In the genomic region with DNA sequence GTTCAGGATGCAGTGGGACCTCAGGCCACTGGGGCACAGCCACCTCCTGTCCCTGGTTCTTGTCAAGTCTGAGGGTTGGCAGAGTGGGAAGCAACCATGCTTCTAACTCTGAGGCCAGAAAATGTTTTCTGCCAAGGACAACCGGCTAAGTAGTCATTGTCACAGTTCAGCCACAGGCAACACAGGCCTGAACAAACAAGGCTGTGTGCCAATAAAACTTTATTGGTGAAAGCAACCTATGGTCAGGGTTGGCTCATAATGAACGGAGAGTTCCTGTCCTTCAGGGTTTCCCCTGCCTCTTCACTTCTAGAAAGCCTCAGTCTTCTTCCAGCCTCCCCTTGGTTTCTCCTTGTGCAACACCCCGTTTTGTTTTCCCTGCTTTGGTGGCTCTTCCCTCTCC, we compare ENCODE assay signal across 35 mouse cellular contexts. TPM values are rescaled to one million over a fixed set of nuclear protein-coding genes. Genes with fewer than 3 reads are reported as not detected.
"Had no signal": no experiment of that assay in that cellular context is flagged by ENCODE, and none has a peak within 500 bp of the region (broad histone marks: within the 10 kb centered on the region; RNA-seq: fewer than 3 reads in every experiment).

No protein-coding gene starts in this region.

- H3K9ac ChIP-seq: heart, embryonic 12.5 days; heart, embryonic 13.5 days; heart, embryonic 15.5 days; hindbrain, embryonic 12.5 days; hindbrain, embryonic 13.5 days; hindbrain, embryonic 14.5 days; hindbrain, embryonic 15.5 days; intestine, embryonic 15.5 days; kidney, embryonic 15.5 days had no signal

- H3K4me3 ChIP-seq: heart, embryonic 12.5 days; heart, embryonic 13.5 days; heart, embryonic 15.5 days; hindbrain, embryonic 10.5 days; hindbrain, embryonic 12.5 days; hindbrain, embryonic 13.5 days; hindbrain, embryonic 15.5 days; intestine, embryonic 15.5 days; kidney, embryonic 15.5 days; layer of hippocampus, adult 2 months; left cerebral cortex, adult 2 months had no signal

- H3K9me3 ChIP-seq: heart, embryonic 12.5 days; heart, embryonic 13.5 days; heart, embryonic 15.5 days; hindbrain, embryonic 10.5 days; hindbrain, embryonic 12.5 days; hindbrain, embryonic 13.5 days; hindbrain, embryonic 15.5 days; intestine, embryonic 15.5 days; kidney, embryonic 15.5 days had no signal

- H3K27ac ChIP-seq: heart, embryonic 13.5 days; heart, embryonic 15.5 days; hindbrain, embryonic 10.5 days; hindbrain, embryonic 12.5 days; hindbrain, embryonic 13.5 days; hindbrain, embryonic 14.5 days; hindbrain, embryonic 15.5 days; hindbrain, postnatal 0 days; intestine, embryonic 15.5 days; kidney, embryonic 15.5 days; kidney, postnatal 0 days; layer of hippocampus, adult 2 months; left cerebral cortex, adult 2 months had no signal

- H3K4me1 ChIP-seq: heart, embryonic 12.5 days; heart, embryonic 15.5 days; intestine, embryonic 15.5 days; kidney, embryonic 15.5 days had no signal

- H3K27me3 ChIP-seq: heart, embryonic 15.5 days; hindbrain, embryonic 15.5 days; intestine, embryonic 15.5 days had no signal

- H3K36me3 ChIP-seq: heart, embryonic 12.5 days; heart, embryonic 13.5 days; heart, embryonic 15.5 days; hindbrain, embryonic 10.5 days; hindbrain, embryonic 12.5 days; hindbrain, embryonic 13.5 days; hindbrain, embryonic 15.5 days; intestine, embryonic 15.5 days; kidney, embryonic 15.5 days had no signal

- ATAC-seq: hindbrain, embryonic 16.5 days; hindbrain, postnatal 0 days; inflammation-experienced regulatory T-cells, adult 6 months; intestine, embryonic 15.5 days; intestine, embryonic 16.5 days; intestine, postnatal 0 days had no signal

- H3K4me2 ChIP-seq: heart, embryonic 12.5 days; heart, embryonic 13.5 days; heart, embryonic 15.5 days; hindbrain, embryonic 12.5 days; hindbrain, embryonic 13.5 days; hindbrain, embryonic 14.5 days; hindbrain, embryonic 15.5 days; intestine, embryonic 15.5 days; kidney, embryonic 15.5 days had no signal

- DNase-seq: heart, postnatal 10 days; heart, postnatal 14 days; heart, postnatal 36 days; heart, postnatal 4 days; kidney, adult 11 months; kidney, adult 18-20 months; kidney, adult 2 months; kidney, adult 8-10 months; kidney, adult 9 months; kidney, postnatal 10 days; kidney, postnatal 14 days; kidney, postnatal 25 days; kidney, postnatal 36 days; kidney, postnatal 4 days; layer of hippocampus, adult 9-11 months; layer of hippocampus, postnatal 36 days had no signal

RNA-seq across cellular contexts. Expression of a gene that starts 21.5 kb away (rescaled TPM):
- polyA plus RNA-seq: kidney, embryonic 14.5 days had no signal

RNA-seq across cellular contexts. Expression of a gene that starts 47.2 kb away (rescaled TPM):
- polyA plus RNA-seq: inflammation-experienced regulatory T-cells, adult 6 months had no signal
